Mouse (Mus musculus) bone marrow macrophage, adult 2 months (primary cell): ENCODE measurements around the gene Sephs1. TPM values are rescaled to one million over a fixed set of nuclear protein-coding genes. Genes with fewer than 3 reads are reported as not detected.

ENCODE experiments used
- H3K27ac ChIP-seq: 2 replicates; pipeline ENCODE4 v1.5.1; 2012; ENCODE audit warnings: low read depth, low read length; ENCODE audit not compliant: insufficient read depth
- H3K4me1 ChIP-seq: 2 replicates; pipeline ENCODE4 v1.6.1; 2012; ENCODE audit warnings: low read length; ENCODE audit not compliant: control insufficient read depth, insufficient read depth
- H3K4me3 ChIP-seq: 2 replicates; pipeline ENCODE4 v1.5.1; 2012; ENCODE audit warnings: mild to moderate bottlenecking, low read length, moderate library complexity; ENCODE audit not compliant: insufficient read depth
- CTCF ChIP-seq: IDR thresholded peaks from 2 replicates; pipeline ENCODE4 v1.5.1; 2012; ENCODE audit warnings: low read depth, mild to moderate bottlenecking, low read length, moderate library complexity
- POLR2A ChIP-seq: IDR thresholded peaks from 2 replicates; pipeline ENCODE4 v1.6.1; 2012; ENCODE audit warnings: mild to moderate bottlenecking, low read depth, low read length, borderline replicate concordance
- polyA plus RNA-seq: library from polyadenylated mRNA; stranded (reverse); fragments of >200 nt; gene quantifications from 2 replicates; pipeline ENCODE4 v1.2.4, GENCODE M21; 2012; ENCODE audit not compliant: missing spikeins, insufficient read depth, insufficient read length

Sephs1 gene
- polyA plus RNA-seq, 1 experiment: 21.5 TPM

- TF ChIP-seq CTCF: no peak
- no peak for TF ChIP-seq POLR2A
- Histone ChIP-seq H3K27ac (no peak overlapping the region), H3K4me3 (no peak overlapping the region), H3K4me1 (no peaks in the 10 kb centered on the region)
Measured at GRCm38 (mm10) chr2:4875090-4875489, 6.3 kb upstream of the Sephs1 start.

GRCm38 (mm10) chr2:4876131-4876530 lies 5.2 kb upstream of the Sephs1 start:
- peaks cover 5% of the 10 kb centered on the region; the same call in 1 of the 2 replicates for H3K4me1 ChIP-seq
- TF ChIP-seq CTCF (no peak), POLR2A (no peak)
- no peak overlapping the region for H3K27ac ChIP-seq
- no peak overlapping the region for H3K4me3 ChIP-seq

GRCm38 (mm10) chr2:4880737-4881349 lies 521 bp upstream of the Sephs1 start:
- H3K4me3 ChIP-seq: peak overlapping the region; percentile 65
- H3K27ac ChIP-seq: no peak overlapping the region
- H3K4me1 ChIP-seq: peaks cover 14% of the 10 kb centered on the region
- no peak for TF ChIP-seq POLR2A
- no peak for TF ChIP-seq CTCF

GRCm38 (mm10) chr2:4882249-4882791 lies 956 bp downstream of the Sephs1 start:
- Histone ChIP-seq H3K4me1 (peaks cover 14% of the 10 kb centered on the region), H3K27ac (peak overlapping the region; percentile 82), H3K4me3 (peak overlapping the region; percentile 65)
- TF ChIP-seq POLR2A (no peak), CTCF (no peak)

GRCm38 (mm10) chr2:4883009-4883704 lies 1.8 kb downstream of the Sephs1 start:
- Histone ChIP-seq H3K4me1 (peaks cover 14% of the 10 kb centered on the region), H3K4me3 (peak overlapping the region; percentile 65), H3K27ac (peak overlapping the region; percentile 82; the same call in 1 of the 2 replicates)
- no peak for TF ChIP-seq CTCF
- TF ChIP-seq POLR2A: no peak

- no peak for TF ChIP-seq POLR2A
- TF ChIP-seq CTCF: no peak
- no peak overlapping the region for H3K4me3 ChIP-seq
Measured at GRCm38 (mm10) chr2:4886896-4887295, 5.5 kb downstream of the Sephs1 start.

GRCm38 (mm10) chr2:4895598-4895997 lies 14.2 kb downstream of the Sephs1 start:
- Histone ChIP-seq H3K27ac (no peak overlapping the region), H3K4me1 (no peaks in the 10 kb centered on the region)

More at GRCm38 (mm10) chr2:4886896-4887295, 5.5 kb downstream of the Sephs1 start:
- Histone ChIP-seq H3K27ac (no peak overlapping the region), H3K4me1 (peaks cover 25% of the 10 kb centered on the region)

GRCm38 (mm10) chr2:4896970-4897369 lies 15.6 kb downstream of the Sephs1 start:
- no peak overlapping the region for H3K4me3 ChIP-seq
- no peak overlapping the region for H3K27ac ChIP-seq
- no peaks in the 10 kb centered on the region for H3K4me1 ChIP-seq
- no peak for TF ChIP-seq POLR2A
- no peak for TF ChIP-seq CTCF

More at GRCm38 (mm10) chr2:4895598-4895997, 14.2 kb downstream of the Sephs1 start:
- no peak overlapping the region for H3K4me3 ChIP-seq
- TF ChIP-seq POLR2A (no peak), CTCF (no peak)

GRCm38 (mm10) chr2:4900624-4901023 lies 19.3 kb downstream of the Sephs1 start:
- Histone ChIP-seq H3K27ac (no peak overlapping the region), H3K4me3 (no peak overlapping the region)
- TF ChIP-seq POLR2A (no peak), CTCF (no peak)

GRCm38 (mm10) chr2:4902346-4902745 lies 21.0 kb downstream of the Sephs1 start:
- Histone ChIP-seq H3K4me1 (peaks cover 3% of the 10 kb centered on the region; the same call in 1 of the 2 replicates), H3K27ac (no peak overlapping the region), H3K4me3 (no peak overlapping the region)
- TF ChIP-seq CTCF (no peak), POLR2A (no peak)

More at GRCm38 (mm10) chr2:4900624-4901023, 19.3 kb downstream of the Sephs1 start:
- no peaks in the 10 kb centered on the region; the same call in 1 of the 2 replicates for H3K4me1 ChIP-seq
